Mouse (Mus musculus): ENCODE measurements around the gene Mau2. TPM values are rescaled to one million over a fixed set of nuclear protein-coding genes. Genes with fewer than 3 reads are reported as not detected.

Gene Mau2
- polyA plus RNA-seq, 1 experiment from 2014 or later: 49.6 TPM

GRCm38 (mm10) chr8:70083285-70083684 is 40.8 kb upstream of the Mau2 start, which contains the start of gene Hapln4:
TSS of gene Hapln4 (plus strand) at chr8:70083457.
- no peak for ATAC-seq (ENCODE audit: insufficient read depth)
- WGBS: under 1% methylated on average over 26 of the region's 26 CpGs
- H3K9ac ChIP-seq: no peak within 1 kb of the TSS

GRCm38 (mm10) chr8:70081976-70082375 is 39.4 kb upstream of the Mau2 start:
- DNase-seq (no peak), ATAC-seq (ENCODE audit: insufficient read depth) (no peak)
- Histone ChIP-seq H3K9me3 (ENCODE audit: low read depth, low read length) (no peaks in the 10 kb centered on the region), H3K27me3 (ENCODE audit: insufficient read depth, low read length) (peaks cover 53% of the 10 kb centered on the region), H3K36me3 (ENCODE audit: insufficient read depth) (no peaks in the 10 kb centered on the region), H3K4me3 (ENCODE audit: low read depth, low read length) (no peak overlapping the region), H3K27ac (ENCODE audit: low read depth) (no peak overlapping the region), H3K9ac (no peak overlapping the region), H3K4me2 (no peak overlapping the region), H3K4me1 (ENCODE audit: insufficient read depth) (no peaks in the 10 kb centered on the region)
- 89% methylated on average over 2 of the region's 2 CpGs for WGBS
- no peak for TF ChIP-seq CTCF (IDR thresholded peaks at IDR 0.05; ENCODE audit: low read depth)

More at GRCm38 (mm10) chr8:70083285-70083684, 40.8 kb upstream of the Mau2 start, which contains the start of gene Hapln4:
- H3K36me3 ChIP-seq (ENCODE audit: insufficient read depth): no peaks in the 10 kb centered on the region
- no peak for TF ChIP-seq CTCF (IDR thresholded peaks at IDR 0.05; ENCODE audit: low read depth)
- H3K27ac ChIP-seq (ENCODE audit: low read depth): no peak within 1 kb of the TSS
- peak; percentile 65 for DNase-seq
- no peaks in the 10 kb centered on the region for H3K4me1 ChIP-seq (ENCODE audit: insufficient read depth)
- no peaks in the 10 kb centered on the region for H3K9me3 ChIP-seq (ENCODE audit: low read depth, low read length)
- peak within 1 kb of the TSS; percentile 57 for H3K4me2 ChIP-seq
- peaks cover 66% of the 10 kb centered on the region for H3K27me3 ChIP-seq (ENCODE audit: insufficient read depth, low read length)
- peak within 1 kb of the TSS; percentile 30 for H3K4me3 ChIP-seq (ENCODE audit: low read depth, low read length)

GRCm38 (mm10) chr8:70073682-70074081 is 31.1 kb upstream of the Mau2 start:
- no peak overlapping the region for H3K4me3 ChIP-seq (ENCODE audit: low read depth, low read length)
- H3K9ac ChIP-seq: no peak overlapping the region
- H3K36me3 ChIP-seq (ENCODE audit: insufficient read depth): peaks cover 30% of the 10 kb centered on the region
- DNase-seq (no peak), ATAC-seq (ENCODE audit: insufficient read depth) (no peak)
- H3K27ac ChIP-seq (ENCODE audit: low read depth): no peak overlapping the region
- H3K4me1 ChIP-seq (ENCODE audit: insufficient read depth): peaks cover 6% of the 10 kb centered on the region; the same call in 1 of the 2 replicates
- H3K27me3 ChIP-seq (ENCODE audit: insufficient read depth, low read length): no peaks in the 10 kb centered on the region
- no peak for TF ChIP-seq CTCF (IDR thresholded peaks at IDR 0.05; ENCODE audit: low read depth)
- H3K4me2 ChIP-seq: no peak overlapping the region
- 61% methylated on average over 1 of the region's 1 CpGs for WGBS
- no peaks in the 10 kb centered on the region for H3K9me3 ChIP-seq (ENCODE audit: low read depth, low read length)

GRCm38 (mm10) chr8:70073120-70073519 is 30.6 kb upstream of the Mau2 start:
- Histone ChIP-seq H3K9ac (peak overlapping the region; percentile 9; the same call in 1 of the 2 replicates), H3K27me3 (ENCODE audit: insufficient read depth, low read length) (no peaks in the 10 kb centered on the region), H3K27ac (ENCODE audit: low read depth) (no peak overlapping the region), H3K9me3 (ENCODE audit: low read depth, low read length) (no peaks in the 10 kb centered on the region), H3K4me1 (ENCODE audit: insufficient read depth) (peaks cover 6% of the 10 kb centered on the region; the same call in 1 of the 2 replicates), H3K4me3 (ENCODE audit: low read depth, low read length) (no peak overlapping the region), H3K4me2 (peak overlapping the region; percentile 58), H3K36me3 (ENCODE audit: insufficient read depth) (peaks cover 34% of the 10 kb centered on the region)
- WGBS: 52% methylated on average over 8 of the region's 8 CpGs
- TF ChIP-seq CTCF (IDR thresholded peaks at IDR 0.05; ENCODE audit: low read depth): no peak
- no peak for DNase-seq
- no peak for ATAC-seq (ENCODE audit: insufficient read depth)

- H3K4me2 ChIP-seq: peak within 1 kb of the TSS; percentile 58
- H3K9ac ChIP-seq: peak within 1 kb of the TSS; percentile 9; the same call in 1 of the 2 replicates
- peaks cover 39% of the 10 kb centered on the region for H3K36me3 ChIP-seq (ENCODE audit: insufficient read depth)
- peaks cover 6% of the 10 kb centered on the region; the same call in 1 of the 2 replicates for H3K4me1 ChIP-seq (ENCODE audit: insufficient read depth)
- H3K4me3 ChIP-seq (ENCODE audit: low read depth, low read length): peak within 1 kb of the TSS; percentile 9; the same call in 1 of the 2 replicates
- peak; percentile 42 for DNase-seq
- H3K27ac ChIP-seq (ENCODE audit: low read depth): no peak within 1 kb of the TSS; the same call in 1 of the 2 replicates
- 9% methylated on average over 18 of the region's 27 CpGs for whole genome bisulfite sequencing
- no peaks in the 10 kb centered on the region for H3K9me3 ChIP-seq (ENCODE audit: low read depth, low read length)
- no peak for TF ChIP-seq CTCF (IDR thresholded peaks at IDR 0.05; ENCODE audit: low read depth)
- ATAC-seq (ENCODE audit: insufficient read depth): peak; percentile 81
- no peaks in the 10 kb centered on the region for H3K27me3 ChIP-seq (ENCODE audit: insufficient read depth, low read length)
Observed at GRCm38 (mm10) chr8:70072441-70073069, 30.0 kb upstream of the Mau2 start, which contains the start of gene Tm6sf2. TSS of gene Tm6sf2 (plus strand) at chr8:70072924.

GRCm38 (mm10) chr8:70071836-70072440 is 29.4 kb upstream of the Mau2 start:
- peak overlapping the region; percentile 58 for H3K4me2 ChIP-seq
- H3K9ac ChIP-seq: no peak overlapping the region
- H3K36me3 ChIP-seq (ENCODE audit: insufficient read depth): peaks cover 45% of the 10 kb centered on the region
- peak; percentile 62; the same call in 1 of the 2 replicates for ATAC-seq (ENCODE audit: insufficient read depth)
- no peak overlapping the region; the same call in 1 of the 2 replicates for H3K27ac ChIP-seq (ENCODE audit: low read depth)
- DNase-seq: no peak
- no peak for TF ChIP-seq CTCF (IDR thresholded peaks at IDR 0.05; ENCODE audit: low read depth)
- WGBS: 68% methylated on average over 2 of the region's 2 CpGs
- H3K4me3 ChIP-seq (ENCODE audit: low read depth, low read length): no peak overlapping the region
- no peaks in the 10 kb centered on the region for H3K9me3 ChIP-seq (ENCODE audit: low read depth, low read length)
- no peaks in the 10 kb centered on the region for H3K27me3 ChIP-seq (ENCODE audit: insufficient read depth, low read length)
- peaks cover 6% of the 10 kb centered on the region; the same call in 1 of the 2 replicates for H3K4me1 ChIP-seq (ENCODE audit: insufficient read depth)

GRCm38 (mm10) chr8:70057721-70058120 is 15.2 kb upstream of the Mau2 start:
- no peak overlapping the region for H3K4me2 ChIP-seq
- no peaks in the 10 kb centered on the region for H3K4me1 ChIP-seq (ENCODE audit: insufficient read depth)
- no peak for ATAC-seq (ENCODE audit: insufficient read depth)
- H3K9me3 ChIP-seq (ENCODE audit: low read depth, low read length): no peaks in the 10 kb centered on the region
- no peak for TF ChIP-seq CTCF (IDR thresholded peaks at IDR 0.05; ENCODE audit: low read depth)
- 84% methylated on average over 1 of the region's 1 CpGs for WGBS
- H3K36me3 ChIP-seq (ENCODE audit: insufficient read depth): peaks cover 90% of the 10 kb centered on the region
- no peaks in the 10 kb centered on the region for H3K27me3 ChIP-seq (ENCODE audit: insufficient read depth, low read length)
- no peak overlapping the region for H3K9ac ChIP-seq
- H3K27ac ChIP-seq (ENCODE audit: low read depth): no peak overlapping the region
- H3K4me3 ChIP-seq (ENCODE audit: low read depth, low read length): no peak overlapping the region
- no peak for DNase-seq
